Mouse (Mus musculus): ENCODE results near the gene Btnl6. TPM values are rescaled to one million over a fixed set of nuclear protein-coding genes. Genes with fewer than 3 reads are reported as not detected.

The Btnl6 gene
- not detected in 2 replicates for polyA plus RNA-seq (2011; ENCODE audit: insufficient read depth, insufficient read length, low read depth, missing spikeins)

- Histone ChIP-seq H3K36me3 (ENCODE audit: control insufficient read depth, insufficient read depth, low read length, poor library complexity, severe bottlenecking) (no peaks in the 10 kb centered on the region), H3K4me1 (ENCODE audit: control insufficient read depth, insufficient read depth, low read length) (no peaks in the 10 kb centered on the region), H3K4me3 (ENCODE audit: low read depth, low read length) (no peak within 1 kb of the TSS), H3K27me3 (ENCODE audit: control insufficient read depth, insufficient read depth, low read length, poor library complexity, severe bottlenecking) (no peaks in the 10 kb centered on the region), H3K9ac (ENCODE audit: low read depth, poor library complexity, severe bottlenecking) (no peak within 1 kb of the TSS), H3K27ac (ENCODE audit: insufficient read depth, low read length) (no peak within 1 kb of the TSS), H3K9me3 (replicated peaks; ENCODE audit: control insufficient read depth, insufficient read depth, low read length, poor library complexity, severe bottlenecking) (no peaks in the 10 kb centered on the region)
- TF ChIP-seq EP300 (IDR thresholded peaks at IDR 0.05; ENCODE audit: insufficient read depth, low read depth, low read length): no peak
- TF ChIP-seq POLR2A (IDR thresholded peaks at IDR 0.05; ENCODE audit: insufficient read depth, low read length): no peak
- TF ChIP-seq CTCF (IDR thresholded peaks at IDR 0.05; ENCODE audit: low read depth, low read length): no peak
These were observed at the start of gene Btnl6 for GRCm38 (mm10) chr17:34517252-34517651. Gene Btnl6 (minus strand): TSS chr17:34517352.

- Histone ChIP-seq H3K9ac (ENCODE audit: low read depth, poor library complexity, severe bottlenecking) (peak overlapping the region; percentile 15), H3K27me3 (ENCODE audit: control insufficient read depth, insufficient read depth, low read length, poor library complexity, severe bottlenecking) (no peaks in the 10 kb centered on the region), H3K4me1 (ENCODE audit: control insufficient read depth, insufficient read depth, low read length) (peaks cover 6% of the 10 kb centered on the region), H3K4me3 (ENCODE audit: low read depth, low read length) (peak overlapping the region; percentile 41), H3K9me3 (replicated peaks; ENCODE audit: control insufficient read depth, insufficient read depth, low read length, poor library complexity, severe bottlenecking) (no peaks in the 10 kb centered on the region), H3K36me3 (ENCODE audit: control insufficient read depth, insufficient read depth, low read length, poor library complexity, severe bottlenecking) (no peaks in the 10 kb centered on the region), H3K27ac (ENCODE audit: insufficient read depth, low read length) (peak overlapping the region; percentile 40; the same call in 1 of the 2 replicates)
- TF ChIP-seq CTCF (IDR thresholded peaks at IDR 0.05; ENCODE audit: low read depth, low read length) (no peak), POLR2A (IDR thresholded peaks at IDR 0.05; ENCODE audit: insufficient read depth, low read length) (no peak), EP300 (IDR thresholded peaks at IDR 0.05; ENCODE audit: insufficient read depth, low read depth, low read length) (no peak)
These were observed 47.6 kb upstream of the Btnl6 start for GRCm38 (mm10) chr17:34564796-34565195.

- Histone ChIP-seq H3K9ac (ENCODE audit: low read depth, poor library complexity, severe bottlenecking) (peak within 1 kb of the TSS; percentile 15), H3K4me1 (ENCODE audit: control insufficient read depth, insufficient read depth, low read length) (peaks cover 6% of the 10 kb centered on the region), H3K27ac (ENCODE audit: insufficient read depth, low read length) (peak within 1 kb of the TSS; percentile 40), H3K27me3 (ENCODE audit: control insufficient read depth, insufficient read depth, low read length, poor library complexity, severe bottlenecking) (no peaks in the 10 kb centered on the region), H3K36me3 (ENCODE audit: control insufficient read depth, insufficient read depth, low read length, poor library complexity, severe bottlenecking) (no peaks in the 10 kb centered on the region), H3K9me3 (replicated peaks; ENCODE audit: control insufficient read depth, insufficient read depth, low read length, poor library complexity, severe bottlenecking) (no peaks in the 10 kb centered on the region), H3K4me3 (ENCODE audit: low read depth, low read length) (peak within 1 kb of the TSS; percentile 41)
- peak; percentile 84; the same call in 1 of the 2 replicates for TF ChIP-seq EP300 (IDR thresholded peaks at IDR 0.05; ENCODE audit: insufficient read depth, low read depth, low read length)
- no peak for TF ChIP-seq POLR2A (IDR thresholded peaks at IDR 0.05; ENCODE audit: insufficient read depth, low read length)
- no peak for TF ChIP-seq CTCF (IDR thresholded peaks at IDR 0.05; ENCODE audit: low read depth, low read length)
These were observed 46.9 kb upstream of the Btnl6 start, which contains the start of gene Notch4 for GRCm38 (mm10) chr17:34564003-34564421. Gene Notch4 (plus strand): TSS chr17:34564268.

GRCm38 (mm10) chr17:34563354-34563753, 46.2 kb upstream of the Btnl6 start:
- Histone ChIP-seq H3K4me3 (ENCODE audit: low read depth, low read length) (no peak overlapping the region), H3K9me3 (replicated peaks; ENCODE audit: control insufficient read depth, insufficient read depth, low read length, poor library complexity, severe bottlenecking) (no peaks in the 10 kb centered on the region), H3K4me1 (ENCODE audit: control insufficient read depth, insufficient read depth, low read length) (peaks cover 6% of the 10 kb centered on the region), H3K27ac (ENCODE audit: insufficient read depth, low read length) (peak overlapping the region; percentile 36), H3K27me3 (ENCODE audit: control insufficient read depth, insufficient read depth, low read length, poor library complexity, severe bottlenecking) (no peaks in the 10 kb centered on the region), H3K36me3 (ENCODE audit: control insufficient read depth, insufficient read depth, low read length, poor library complexity, severe bottlenecking) (no peaks in the 10 kb centered on the region), H3K9ac (ENCODE audit: low read depth, poor library complexity, severe bottlenecking) (no peak overlapping the region)
- TF ChIP-seq CTCF (IDR thresholded peaks at IDR 0.05; ENCODE audit: low read depth, low read length) (no peak), POLR2A (IDR thresholded peaks at IDR 0.05; ENCODE audit: insufficient read depth, low read length) (no peak), EP300 (IDR thresholded peaks at IDR 0.05; ENCODE audit: insufficient read depth, low read depth, low read length) (no peak)

- H3K9me3 ChIP-seq (replicated peaks; ENCODE audit: control insufficient read depth, insufficient read depth, low read length, poor library complexity, severe bottlenecking): no peaks in the 10 kb centered on the region
- no peaks in the 10 kb centered on the region for H3K36me3 ChIP-seq (ENCODE audit: control insufficient read depth, insufficient read depth, low read length, poor library complexity, severe bottlenecking)
- H3K27me3 ChIP-seq (ENCODE audit: control insufficient read depth, insufficient read depth, low read length, poor library complexity, severe bottlenecking): no peaks in the 10 kb centered on the region
- H3K27ac ChIP-seq (ENCODE audit: insufficient read depth, low read length): 0 out of 2 replicates have a peak overlapping the region, but pooled peaks have one; percentile 1
- TF ChIP-seq CTCF (IDR thresholded peaks at IDR 0.05; ENCODE audit: low read depth, low read length): no peak
- peak; percentile 96 for TF ChIP-seq EP300 (IDR thresholded peaks at IDR 0.05; ENCODE audit: insufficient read depth, low read depth, low read length)
- no peak overlapping the region for H3K4me3 ChIP-seq (ENCODE audit: low read depth, low read length)
- no peak overlapping the region for H3K9ac ChIP-seq (ENCODE audit: low read depth, poor library complexity, severe bottlenecking)
- H3K4me1 ChIP-seq (ENCODE audit: control insufficient read depth, insufficient read depth, low read length): peaks cover 6% of the 10 kb centered on the region
These were observed 45.4 kb upstream of the Btnl6 start for GRCm38 (mm10) chr17:34562595-34562994.

GRCm38 (mm10) chr17:34561200-34561599, 44.0 kb upstream of the Btnl6 start:
- Histone ChIP-seq H3K27ac (ENCODE audit: insufficient read depth, low read length) (no peak overlapping the region), H3K36me3 (ENCODE audit: control insufficient read depth, insufficient read depth, low read length, poor library complexity, severe bottlenecking) (no peaks in the 10 kb centered on the region), H3K4me1 (ENCODE audit: control insufficient read depth, insufficient read depth, low read length) (peaks cover 6% of the 10 kb centered on the region), H3K4me3 (ENCODE audit: low read depth, low read length) (no peak overlapping the region), H3K27me3 (ENCODE audit: control insufficient read depth, insufficient read depth, low read length, poor library complexity, severe bottlenecking) (no peaks in the 10 kb centered on the region), H3K9me3 (replicated peaks; ENCODE audit: control insufficient read depth, insufficient read depth, low read length, poor library complexity, severe bottlenecking) (no peaks in the 10 kb centered on the region), H3K9ac (ENCODE audit: low read depth, poor library complexity, severe bottlenecking) (no peak overlapping the region)
- TF ChIP-seq POLR2A (IDR thresholded peaks at IDR 0.05; ENCODE audit: insufficient read depth, low read length) (no peak), CTCF (IDR thresholded peaks at IDR 0.05; ENCODE audit: low read depth, low read length) (no peak), EP300 (IDR thresholded peaks at IDR 0.05; ENCODE audit: insufficient read depth, low read depth, low read length) (no peak)

Measured in ES-Bruce4 (cell line).